Mouse (Mus musculus) liver, embryonic 16.5 days (tissue): Measurements from ENCODE around the gene Ccdc24. TPM values are rescaled to one million over a fixed set of nuclear protein-coding genes. Genes with fewer than 3 reads are reported as not detected.

Experiments used
- ATAC-seq: fragments of 200-750 bp; cut with Nextera tagmentation; 2 replicates; pipeline ENCODE4 v1.8.0; 2017; ENCODE audit warnings: low read depth, mild to moderate bottlenecking, moderate number of reproducible peaks, moderate library complexity
- H3K27ac ChIP-seq: fragments of 300-500 bp; sonication (generic); 2 replicates; pipeline ENCODE4 v1.5.1; 2014; ENCODE audit warnings: mild to moderate bottlenecking, low read length
- H3K27me3 ChIP-seq: fragments of 300-500 bp; sonication (generic); 2 replicates; pipeline ENCODE4 v1.6.1; 2014; ENCODE audit warnings: low read depth, low read length, mixed read lengths; ENCODE audit not compliant: control insufficient read depth, insufficient read depth
- H3K36me3 ChIP-seq: fragments of 300-500 bp; sonication (generic); 2 replicates; pipeline ENCODE4 v1.6.1; 2014; ENCODE audit warnings: mild to moderate bottlenecking; ENCODE audit not compliant: control insufficient read depth, insufficient read depth
- H3K4me1 ChIP-seq: fragments of 300-500 bp; sonication (generic); 2 replicates; pipeline ENCODE4 v1.6.1; 2014; ENCODE audit warnings: low read depth, low read length, mixed read lengths; ENCODE audit not compliant: control insufficient read depth
- H3K4me2 ChIP-seq: fragments of 300-500 bp; sonication (generic); 2 replicates; pipeline ENCODE4 v1.6.1; 2014; ENCODE audit warnings: low read depth, low read length, mixed read lengths
- H3K4me3 ChIP-seq: fragments of 300-500 bp; sonication (generic); 2 replicates; pipeline ENCODE4 v1.5.1; 2014; ENCODE audit warnings: low read depth, mild to moderate bottlenecking, low read length
- H3K9ac ChIP-seq: fragments of 300-500 bp; sonication (generic); 2 replicates; pipeline ENCODE4 v1.6.1; 2014; ENCODE audit warnings: low read depth, low read length
- H3K9me3 ChIP-seq: fragments of 300-500 bp; sonication (generic); replicated peaks from 2 replicates; pipeline ENCODE4 v1.6.1; 2016; ENCODE audit warnings: low read length; ENCODE audit not compliant: control insufficient read depth
- WGBS: fragments of 180-500 bp; shearing (Covaris S2); extraction: QIAGEN DNeasy Blood & Tissue Kit; methylation state at CpG from one replicate; pipeline ENCODE4 v1.1.7; 2014; ENCODE audit not compliant: insufficient replicate concordance; 5-methylcytosine and 5-hydroxymethylcytosine counted together
- polyA plus RNA-seq: library from polyadenylated mRNA; unstranded; fragments of >200 nt; fragmentation: Nextera tagmentation; extraction: Ambion mirVana; gene quantifications from 2 replicates; pipeline ENCODE4 v1.2.1, GENCODE M21; 2015

The Ccdc24 gene
- polyA plus RNA-seq, 1 experiment from 2014 or later: 1.1 TPM

DNA sequence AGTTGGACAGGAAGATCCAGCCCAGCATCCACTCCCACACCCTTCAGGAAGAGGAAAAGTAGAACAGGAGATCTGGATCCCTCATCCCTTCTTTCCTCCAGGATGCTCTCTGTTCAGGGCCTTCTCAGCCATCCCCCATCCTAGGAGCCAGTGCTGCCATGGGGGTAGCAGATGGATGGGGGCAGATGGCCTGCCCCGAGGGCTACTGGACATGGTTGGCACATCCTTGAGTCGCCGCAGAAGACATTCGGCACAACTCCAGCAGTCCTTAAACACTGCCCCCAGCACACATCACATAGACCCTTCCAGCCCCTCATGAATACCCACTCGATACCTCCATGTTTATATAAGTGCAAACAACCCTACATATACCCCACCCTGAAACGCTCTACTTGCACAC is 23.7 kb upstream of the Ccdc24 start:
- no peak for ATAC-seq
- Histone ChIP-seq H3K4me3 (no peak overlapping the region), H3K9ac (no peak overlapping the region), H3K27ac (no peak overlapping the region), H3K36me3 (peaks cover 13% of the 10 kb centered on the region), H3K27me3 (no peaks in the 10 kb centered on the region), H3K9me3 (no peaks in the 10 kb centered on the region), H3K4me2 (no peak overlapping the region), H3K4me1 (peaks cover 7% of the 10 kb centered on the region)
- 82% methylated on average over 6 of the region's 6 CpGs for WGBS

DNA sequence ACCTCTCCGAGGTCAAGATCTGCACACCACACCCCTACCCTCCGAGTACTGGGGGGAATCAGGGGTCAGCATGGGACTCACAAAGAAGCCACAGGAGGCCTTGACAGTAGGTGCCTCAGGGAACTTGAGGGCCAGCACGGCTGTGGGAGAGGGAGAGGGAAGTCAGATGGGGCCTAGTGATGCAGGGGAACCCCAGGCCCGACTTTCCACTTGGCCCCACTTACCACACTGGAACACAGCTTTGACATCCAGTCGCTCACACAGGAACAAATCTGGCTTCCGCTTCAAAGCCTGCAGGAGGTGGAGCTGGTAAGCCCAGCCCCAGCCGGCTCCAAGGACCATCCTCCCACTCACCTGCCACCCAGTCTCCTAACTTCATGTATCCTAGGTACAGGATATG is 23.0 kb upstream of the Ccdc24 start:
- Histone ChIP-seq H3K27me3 (no peaks in the 10 kb centered on the region), H3K36me3 (peaks cover 10% of the 10 kb centered on the region), H3K9ac (no peak overlapping the region), H3K9me3 (no peaks in the 10 kb centered on the region), H3K27ac (no peak overlapping the region), H3K4me1 (peaks cover 10% of the 10 kb centered on the region), H3K4me2 (no peak overlapping the region), H3K4me3 (no peak overlapping the region)
- 72% methylated on average over 7 of the region's 7 CpGs for WGBS
- ATAC-seq: no peak

DNA sequence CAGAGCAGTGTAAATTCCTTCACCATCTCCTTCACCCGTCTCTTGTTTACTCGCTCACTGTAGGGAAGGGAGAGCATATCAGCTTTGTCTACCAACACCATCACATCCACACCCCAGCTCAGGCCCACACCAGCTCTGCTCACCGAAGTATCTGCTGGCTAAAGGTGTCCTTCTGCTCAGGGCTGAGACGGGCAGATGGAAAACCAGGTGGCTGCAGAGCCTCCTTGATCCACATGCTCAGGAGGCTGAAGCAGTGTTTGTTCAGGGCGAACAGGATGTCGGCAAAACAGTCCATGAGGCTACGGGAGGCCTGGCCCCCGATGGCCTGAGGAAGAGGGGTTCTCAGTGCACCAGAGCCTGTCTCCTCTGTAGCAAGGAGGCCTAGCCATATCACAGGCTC is 22.2 kb upstream of the Ccdc24 start:
- Histone ChIP-seq H3K4me1 (peaks cover 10% of the 10 kb centered on the region), H3K4me2 (no peak overlapping the region), H3K9ac (no peak overlapping the region), H3K4me3 (no peak overlapping the region), H3K27ac (no peak overlapping the region), H3K9me3 (no peaks in the 10 kb centered on the region), H3K36me3 (peaks cover 4% of the 10 kb centered on the region), H3K27me3 (no peaks in the 10 kb centered on the region)
- WGBS: 81% methylated on average over 8 of the region's 8 CpGs
- no peak for ATAC-seq

DNA sequence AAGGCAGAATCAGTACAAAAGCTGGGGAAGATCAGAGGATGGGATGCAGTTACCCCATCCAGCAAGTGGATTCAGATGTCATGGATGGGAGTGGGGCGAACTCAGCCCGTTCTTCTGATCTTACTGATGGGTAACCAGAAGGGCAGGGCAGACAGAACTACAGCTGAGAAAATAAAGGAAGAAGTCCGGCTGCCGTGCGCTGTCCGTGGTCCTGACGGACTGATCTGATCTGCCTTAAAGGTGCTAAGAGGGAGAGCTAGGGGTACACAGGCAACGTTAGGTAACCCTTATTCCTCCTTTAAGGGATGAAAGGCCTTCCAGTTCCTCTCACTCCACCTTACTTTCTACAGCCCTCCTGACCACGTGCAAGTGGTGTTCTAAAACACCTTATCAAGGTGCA is 21.0 kb upstream of the Ccdc24 start:
- Histone ChIP-seq H3K9me3 (no peaks in the 10 kb centered on the region), H3K36me3 (no peaks in the 10 kb centered on the region; the same call in 1 of the 2 replicates), H3K4me2 (no peak overlapping the region), H3K4me3 (no peak overlapping the region), H3K4me1 (peaks cover 10% of the 10 kb centered on the region), H3K9ac (no peak overlapping the region), H3K27ac (no peak overlapping the region), H3K27me3 (no peaks in the 10 kb centered on the region)
- WGBS: 18% methylated on average over 9 of the region's 9 CpGs
- ATAC-seq: no peak

DNA sequence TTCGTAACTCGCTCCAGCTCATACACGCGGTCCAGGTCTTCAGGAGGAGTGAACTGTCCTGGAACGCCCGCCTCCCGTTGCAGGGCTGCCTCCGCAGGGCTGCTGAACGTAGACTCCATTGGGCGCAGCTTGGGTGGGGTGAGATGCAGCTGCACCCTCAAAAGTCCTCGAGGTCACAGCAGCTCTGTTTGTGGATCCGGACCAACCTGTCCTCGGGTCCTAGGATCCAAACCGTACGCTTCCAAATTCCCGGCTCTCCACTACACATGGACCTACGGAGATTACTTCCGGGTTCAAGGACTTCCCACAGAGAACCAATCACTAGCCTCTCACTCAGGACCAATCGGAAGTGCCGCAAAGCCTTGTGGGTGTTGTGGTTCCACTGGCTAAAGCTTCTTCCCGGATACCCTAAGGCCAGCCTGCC is 19.4 kb upstream of the Ccdc24 start, which contains the start of gene Dph2:
TSS of gene Dph2 (minus strand) at position 295 of the 424 bp plus-strand sequence.
- peaks cover 14% of the 10 kb centered on the region for H3K4me1 ChIP-seq
- peak; percentile 78 for ATAC-seq
- peak within 1 kb of the TSS; percentile 83 for H3K4me2 ChIP-seq
- H3K27me3 ChIP-seq: no peaks in the 10 kb centered on the region
- peak within 1 kb of the TSS; percentile 83 for H3K4me3 ChIP-seq
- H3K27ac ChIP-seq: no peak within 1 kb of the TSS; the same call in 1 of the 2 replicates
- H3K9me3 ChIP-seq: no peaks in the 10 kb centered on the region
- H3K9ac ChIP-seq: peak within 1 kb of the TSS; percentile 61
- WGBS: under 1% methylated on average over 21 of the region's 21 CpGs
- H3K36me3 ChIP-seq: no peaks in the 10 kb centered on the region; the same call in 1 of the 2 replicates

DNA sequence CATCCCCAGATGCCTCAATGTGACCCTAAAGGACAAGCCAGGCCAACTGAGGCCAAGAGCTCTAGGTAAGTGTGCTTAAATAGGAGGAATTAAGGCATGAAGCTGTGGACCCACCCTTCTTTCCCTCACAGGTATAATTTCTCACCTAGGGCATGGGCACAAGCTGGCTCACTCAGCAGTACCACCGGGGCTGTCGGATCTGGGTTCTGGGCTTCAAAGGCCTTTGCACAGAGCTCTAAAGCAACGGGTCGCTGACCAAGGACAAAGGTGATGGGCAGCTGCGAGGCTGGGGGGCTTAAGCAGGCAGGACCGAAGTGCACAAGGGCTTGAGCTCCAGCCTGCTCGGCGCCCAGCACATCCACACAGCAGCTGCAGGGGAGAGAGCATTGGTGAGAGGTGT is 18.4 kb upstream of the Ccdc24 start:
- Histone ChIP-seq H3K27ac (no peak overlapping the region), H3K9ac (no peak overlapping the region)
- ATAC-seq: no peak

DNA sequence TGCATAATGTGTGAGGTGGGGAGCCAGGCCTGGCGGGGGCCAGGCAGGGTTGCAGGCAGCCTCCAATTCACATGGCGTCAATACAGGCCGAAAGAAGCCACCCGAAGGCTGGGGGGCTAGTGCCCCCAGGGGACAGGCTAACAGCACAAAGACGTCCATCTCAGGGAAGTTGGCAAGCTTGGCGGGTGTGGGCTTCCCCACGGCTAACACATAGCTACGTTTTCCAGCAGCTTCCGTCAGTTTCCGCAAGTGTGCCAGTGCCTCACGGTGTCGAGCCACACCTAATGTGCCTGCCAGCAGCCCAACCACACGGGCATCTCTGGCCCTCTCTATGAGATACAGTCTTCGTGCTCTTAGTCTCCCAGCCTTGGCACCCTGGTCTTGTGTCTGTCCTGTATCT is 17.7 kb upstream of the Ccdc24 start:
- 86% methylated on average over 14 of the region's 14 CpGs for WGBS
- no peak overlapping the region for H3K9ac ChIP-seq
- peaks cover 22% of the 10 kb centered on the region for H3K4me1 ChIP-seq
- H3K4me3 ChIP-seq: no peak overlapping the region
- peaks cover 8% of the 10 kb centered on the region for H3K36me3 ChIP-seq
- no peak for ATAC-seq
- H3K9me3 ChIP-seq: no peaks in the 10 kb centered on the region
- H3K27me3 ChIP-seq: no peaks in the 10 kb centered on the region
- H3K27ac ChIP-seq: no peak overlapping the region
- H3K4me2 ChIP-seq: no peak overlapping the region

More for the DNA sequence above, 18.4 kb upstream of the Ccdc24 start:
- no peaks in the 10 kb centered on the region for H3K27me3 ChIP-seq
- H3K9me3 ChIP-seq: no peaks in the 10 kb centered on the region
- peak overlapping the region; percentile 83 for H3K4me3 ChIP-seq
- peaks cover 22% of the 10 kb centered on the region for H3K4me1 ChIP-seq
- H3K4me2 ChIP-seq: peak overlapping the region; percentile 83
- H3K36me3 ChIP-seq: peaks cover under 1% of the 10 kb centered on the region
- WGBS: 79% methylated on average over 8 of the region's 8 CpGs

DNA sequence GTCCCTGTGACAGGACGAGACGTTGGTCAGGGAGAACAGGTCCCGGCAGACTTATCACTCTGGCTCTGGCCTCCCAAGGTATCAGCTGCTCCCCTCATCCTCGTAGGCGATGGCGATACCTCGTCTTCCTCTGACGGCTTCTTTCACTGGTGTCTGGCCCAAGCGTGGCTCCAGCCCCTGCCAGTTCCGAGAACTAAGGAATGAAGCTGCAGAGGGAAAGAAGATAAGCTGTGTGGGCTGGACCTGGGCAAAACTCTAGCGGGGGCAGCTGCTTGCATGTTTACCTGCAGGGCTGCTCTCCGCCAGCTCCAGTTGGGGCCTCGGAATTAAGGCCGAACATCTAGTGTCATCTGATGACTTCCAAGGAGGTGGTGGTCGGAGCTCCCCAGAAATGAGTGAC is 17.1 kb upstream of the Ccdc24 start:
- no peak overlapping the region for H3K9ac ChIP-seq
- no peak for ATAC-seq
- H3K4me2 ChIP-seq: no peak overlapping the region
- H3K36me3 ChIP-seq: peaks cover 14% of the 10 kb centered on the region
- no peak overlapping the region for H3K4me3 ChIP-seq
- H3K9me3 ChIP-seq: no peaks in the 10 kb centered on the region
- H3K27me3 ChIP-seq: peaks cover 1% of the 10 kb centered on the region; the same call in 1 of the 2 replicates
- H3K27ac ChIP-seq: no peak overlapping the region
- WGBS: 79% methylated on average over 15 of the region's 15 CpGs
- H3K4me1 ChIP-seq: peaks cover 22% of the 10 kb centered on the region

DNA sequence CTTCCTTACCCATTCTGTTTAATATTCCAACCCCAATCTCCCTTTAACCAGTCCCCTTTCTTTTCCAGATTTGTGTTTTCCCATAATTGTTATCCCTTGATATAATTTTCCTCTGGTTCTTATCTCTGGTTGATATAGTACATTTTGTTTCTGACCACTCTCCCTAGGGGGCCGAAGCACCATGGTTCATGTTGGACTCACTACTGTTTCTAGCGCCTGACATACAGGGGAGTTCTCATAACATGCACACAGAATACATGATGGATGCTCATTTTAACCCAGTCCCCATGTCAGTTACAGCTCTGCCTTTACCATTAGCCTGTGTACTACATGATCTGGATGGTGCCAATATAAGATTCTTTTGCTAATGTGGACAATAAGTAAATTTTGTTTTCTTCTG is 15.6 kb upstream of the Ccdc24 start:
- peaks cover 32% of the 10 kb centered on the region for H3K4me1 ChIP-seq
- H3K4me2 ChIP-seq: peak overlapping the region; percentile 82
- H3K27ac ChIP-seq: no peak overlapping the region
- H3K27me3 ChIP-seq: peaks cover 17% of the 10 kb centered on the region
- H3K4me3 ChIP-seq: no peak overlapping the region; the same call in 1 of the 2 replicates
- H3K9ac ChIP-seq: no peak overlapping the region
- ATAC-seq: no peak
- 60% methylated on average over 2 of the region's 2 CpGs for WGBS
- peaks cover 19% of the 10 kb centered on the region for H3K36me3 ChIP-seq
- no peaks in the 10 kb centered on the region for H3K9me3 ChIP-seq
